Mouse (Mus musculus) cerebellum, adult 2 months (tissue): ENCODE data around the gene Hoxa2.

Source experiments
- CTCF ChIP-seq: fragments of 200-500 bp; IDR thresholded peaks from 2 replicates; pipeline ENCODE4 v1.5.1; 2011; ENCODE audit warnings: low read depth, mild to moderate bottlenecking, control low read depth, low read length, moderate library complexity, borderline replicate concordance; ENCODE audit not compliant: insufficient read depth
- POLR2A ChIP-seq: fragments of 200-500 bp; IDR thresholded peaks from 2 replicates; pipeline ENCODE4 v1.6.1; 2011; ENCODE audit warnings: low read length, control low read depth, borderline replicate concordance; ENCODE audit not compliant: insufficient read depth

- TF ChIP-seq CTCF, result no peak
- no peak for TF ChIP-seq POLR2A
These were observed 12.6 kb upstream of the Hoxa2 start, which contains the start of gene 5730596B20Rik for GRCm38 (mm10) chr6:52177061-52177735.
